Comparison of ENCODE assay signal across 9 mouse cellular contexts in genomic region chr17:86618431-86618861, GRCm38 (mm10).
DNase-seq lines count a peak whose midpoint lies in the region; ATAC-seq and TF ChIP-seq lines count a peak whose summit lies in the region.
"Had no signal": no experiment of that assay in that cellular context is flagged by ENCODE, and none has a peak within 500 bp of the region (broad histone marks: within the 10 kb centered on the region; RNA-seq: fewer than 3 reads in every experiment).

No protein-coding gene starts in this region.

- peak overlapping the region; percentile 10; the same call in 1 of the 2 replicates for H3K27ac ChIP-seq in intestine, embryonic 16.5 days (ENCODE audit: low read length)
- no peak overlapping the region for H3K27ac ChIP-seq in intestine, embryonic 15.5 days
- H3K27ac ChIP-seq in brown adipose tissue, adult 24 weeks (replicated peaks; ENCODE audit: low read depth, low read length) = peak overlapping the region; percentile 86
- H3K27ac ChIP-seq in limb, embryonic 10.5 days = peak overlapping the region; percentile 50
- no peak overlapping the region for H3K27ac ChIP-seq in forebrain, postnatal 0 days (ENCODE audit: low read depth, low read length)

- no peak for ATAC-seq in intestine, embryonic 16.5 days
- no peak for ATAC-seq in intestine, embryonic 15.5 days
- ATAC-seq in forebrain, postnatal 0 days = no peak
- no peak for ATAC-seq in cerebellum, adult (ENCODE audit: insufficient number of reproducible peaks, low FRiP score, low TSS enrichment)

- H3K9ac ChIP-seq in intestine, embryonic 16.5 days (ENCODE audit: low read depth, low read length) = no peak overlapping the region
- no peak overlapping the region for H3K9ac ChIP-seq in intestine, embryonic 15.5 days
- H3K9ac ChIP-seq in forebrain, postnatal 0 days = no peak overlapping the region
- H3K9ac ChIP-seq: lung, embryonic 15.5 days had no signal

- DNase-seq in heart, postnatal 10 days = peak; percentile 47 to 64
- DNase-seq in limb, embryonic 10.5 days (ENCODE audit: low spot score) = no peak
- DNase-seq in forebrain, postnatal 0 days = no peak
- DNase-seq in spleen, adult 12 weeks (ENCODE audit: low spot score) = no peak

- no peaks in the 10 kb centered on the region for H3K27me3 ChIP-seq in intestine, embryonic 16.5 days (replicated peaks; ENCODE audit: control insufficient read depth, insufficient read depth, low read length)
- no peaks in the 10 kb centered on the region for H3K27me3 ChIP-seq in intestine, embryonic 15.5 days (replicated peaks)
- H3K27me3 ChIP-seq in limb, embryonic 10.5 days (ENCODE audit: low read depth, poor library complexity, severe bottlenecking) = no peaks in the 10 kb centered on the region
- no peaks in the 10 kb centered on the region for H3K27me3 ChIP-seq in forebrain, postnatal 0 days (ENCODE audit: insufficient read depth, low read length)
- H3K27me3 ChIP-seq: lung, embryonic 15.5 days had no signal

- no peak overlapping the region for H3K4me3 ChIP-seq in intestine, embryonic 16.5 days (ENCODE audit: low read length)
- H3K4me3 ChIP-seq in intestine, embryonic 15.5 days (replicated peaks) = no peak overlapping the region
- no peak overlapping the region for H3K4me3 ChIP-seq in brown adipose tissue, adult 24 weeks (ENCODE audit: insufficient read depth, low read depth, low read length)
- H3K4me3 ChIP-seq in limb, embryonic 10.5 days = no peak overlapping the region
- no peak overlapping the region for H3K4me3 ChIP-seq in forebrain, postnatal 0 days (ENCODE audit: low read depth, low read length)
- H3K4me3 ChIP-seq: lung, embryonic 15.5 days had no signal

- no peak for TF ChIP-seq CTCF in forebrain, postnatal 0 days (IDR thresholded peaks at IDR 0.05; ENCODE audit: low read depth)

- H3K4me2 ChIP-seq in intestine, embryonic 16.5 days (ENCODE audit: low read depth, low read length) = no peak overlapping the region
- H3K4me2 ChIP-seq in intestine, embryonic 15.5 days (replicated peaks) = no peak overlapping the region
- no peak overlapping the region for H3K4me2 ChIP-seq in forebrain, postnatal 0 days (ENCODE audit: low read depth)
- H3K4me2 ChIP-seq: lung, embryonic 15.5 days had no signal

- H3K36me3 ChIP-seq in intestine, embryonic 16.5 days (ENCODE audit: control insufficient read depth, insufficient read depth, low read length) = no peaks in the 10 kb centered on the region; the same call in 1 of the 2 replicates
- no peaks in the 10 kb centered on the region for H3K36me3 ChIP-seq in intestine, embryonic 15.5 days
- H3K36me3 ChIP-seq in limb, embryonic 10.5 days = no peaks in the 10 kb centered on the region
- H3K36me3 ChIP-seq in forebrain, postnatal 0 days (ENCODE audit: insufficient read depth) = no peaks in the 10 kb centered on the region
- H3K36me3 ChIP-seq: lung, embryonic 15.5 days had no signal

- H3K4me1 ChIP-seq in intestine, embryonic 16.5 days (ENCODE audit: control insufficient read depth, insufficient read depth, low read length) = peaks cover 11% of the 10 kb centered on the region; the same call in 1 of the 2 replicates
- peaks cover 10% of the 10 kb centered on the region; the same call in 1 of the 2 replicates for H3K4me1 ChIP-seq in intestine, embryonic 15.5 days (replicated peaks)
- H3K4me1 ChIP-seq in brown adipose tissue, adult 24 weeks (ENCODE audit: control insufficient read depth, insufficient read depth, insufficient read length, low read length) = peaks cover 38% of the 10 kb centered on the region
- peaks cover 13% of the 10 kb centered on the region for H3K4me1 ChIP-seq in limb, embryonic 10.5 days
- no peaks in the 10 kb centered on the region for H3K4me1 ChIP-seq in forebrain, postnatal 0 days (ENCODE audit: insufficient read depth)

- intact Hi-C loops in heart, postnatal 10 days (cut with DNase I) = loop anchor here (5.0 kb wide), 1 partner anchor 81 kb away; no protein-coding TSS in a partner anchor

- no peaks in the 10 kb centered on the region for H3K9me3 ChIP-seq in intestine, embryonic 16.5 days (ENCODE audit: control insufficient read depth, low read length)
- no peaks in the 10 kb centered on the region for H3K9me3 ChIP-seq in intestine, embryonic 15.5 days
- H3K9me3 ChIP-seq in limb, embryonic 10.5 days (replicated peaks) = no peaks in the 10 kb centered on the region
- H3K9me3 ChIP-seq in forebrain, postnatal 0 days (ENCODE audit: low read length) = no peaks in the 10 kb centered on the region
- H3K9me3 ChIP-seq: lung, embryonic 15.5 days had no signal

- 50% methylated on average over 4 of the region's 4 CpGs for WGBS in intestine, embryonic 16.5 days
- WGBS in intestine, embryonic 15.5 days = 48% methylated on average over 4 of the region's 4 CpGs
- 80% methylated on average over 4 of the region's 4 CpGs for WGBS in limb, embryonic 10.5 days
- 69% methylated on average over 4 of the region's 4 CpGs for WGBS in forebrain, postnatal 0 days

Comparison
In these comparisons a context has a peak if more than half of its experiments do, and no peak if none do; other contexts are left out.
1. H3K27ac ChIP-seq: peak in intestine, embryonic 16.5 days (single experiment), brown adipose tissue, adult 24 weeks (single experiment) and limb, embryonic 10.5 days (single experiment); none in intestine, embryonic 15.5 days (single experiment) and forebrain, postnatal 0 days (single experiment).
2. DNase-seq: peak in heart, postnatal 10 days (2 of 2); none in limb, embryonic 10.5 days (single experiment), forebrain, postnatal 0 days (single experiment) and spleen, adult 12 weeks (single experiment).